In genomic region chr7:67414766-67415165, GRCm38 (mm10) we compare ENCODE assay signal across 10 mouse cellular contexts. TPM values are rescaled to one million over a fixed set of nuclear protein-coding genes. Genes with fewer than 3 reads are reported as not detected.
DNase-seq lines count a peak whose midpoint lies in the region; ATAC-seq lines count a peak whose summit lies in the region.
"Had no signal": no experiment of that assay in that cellular context is flagged by ENCODE, and none has a peak within 500 bp of the region (broad histone marks: within the 10 kb centered on the region; RNA-seq: fewer than 3 reads in every experiment).

No protein-coding gene starts in this region.

- H3K9ac ChIP-seq in heart, embryonic 15.5 days: no peak overlapping the region
- H3K9ac ChIP-seq: midbrain, embryonic 12.5 days had no signal

- peaks cover 10% of the 10 kb centered on the region for H3K4me1 ChIP-seq in heart, embryonic 15.5 days (replicated peaks)
- H3K4me1 ChIP-seq: midbrain, embryonic 12.5 days had no signal

- no peaks in the 10 kb centered on the region for H3K9me3 ChIP-seq in heart, embryonic 15.5 days (replicated peaks)
- H3K9me3 ChIP-seq: midbrain, embryonic 12.5 days had no signal

- no peaks in the 10 kb centered on the region for H3K36me3 ChIP-seq in heart, embryonic 15.5 days
- H3K36me3 ChIP-seq: midbrain, embryonic 12.5 days had no signal

- no peak overlapping the region for H3K4me3 ChIP-seq in heart, embryonic 15.5 days
- H3K4me3 ChIP-seq: midbrain, embryonic 12.5 days had no signal

- no peak overlapping the region for H3K4me2 ChIP-seq in heart, embryonic 15.5 days
- H3K4me2 ChIP-seq: midbrain, embryonic 12.5 days had no signal

- WGBS in heart, embryonic 15.5 days: 24% methylated on average over 8 of the region's 8 CpGs

- H3K27ac ChIP-seq in heart, embryonic 15.5 days: peak overlapping the region; percentile 86
- H3K27ac ChIP-seq: midbrain, embryonic 12.5 days had no signal

- DNase-seq in gastrocnemius, adult 18-20 months (ENCODE audit: low spot score): peak; percentile 75
- no peak for DNase-seq in gastrocnemius, postnatal 4 days (ENCODE audit: low spot score in 2 of 2)
- DNase-seq in thymus, postnatal 4 days: peak; percentile 30
- no peak for DNase-seq in thymus, postnatal 36 days
- peak; percentile 66 for DNase-seq in telencephalon, adult 2 months (ENCODE audit: low read depth, low spot score)
- no peak for DNase-seq in cerebellum, postnatal 10 days
- no peak for DNase-seq in ovary, postnatal 14 days (ENCODE audit: low spot score)

- H3K27me3 ChIP-seq in heart, embryonic 15.5 days: no peaks in the 10 kb centered on the region
- H3K27me3 ChIP-seq: midbrain, embryonic 12.5 days had no signal

- ATAC-seq in heart, embryonic 15.5 days (replicated peaks; ENCODE audit: insufficient number of reproducible peaks, insufficient read depth, low FRiP score, low read depth): 0 out of 2 replicates have a peak, but pooled peaks have one; percentile 69
- ATAC-seq: hindbrain, embryonic 16.5 days had no signal

RNA-seq across cellular contexts. Expression of gene Mef2a, which starts 42.1 kb away (rescaled TPM):
- total RNA-seq in gastrocnemius, adult 18-20 months (2021): 100 to 1,000 TPM in 1 of 2 experiments, 10 to 100 TPM in 1; 87.3 to 105 TPM
- 100 to 1,000 TPM; 104 to 116 TPM for total RNA-seq in gastrocnemius, postnatal 4 days (2021)
- polyA plus RNA-seq in heart, embryonic 15.5 days (2015; fragmentation: Nextera tagmentation; extraction: Ambion mirVana): 101 and 115 TPM in 2 replicates

Comparison
In these comparisons a context has a peak if more than half of its experiments do, and no peak if none do; other contexts are left out.
1. DNase-seq: peak in gastrocnemius, adult 18-20 months (single experiment), thymus, postnatal 4 days (single experiment) and telencephalon, adult 2 months (single experiment); none in gastrocnemius, postnatal 4 days (0 of 2), thymus, postnatal 36 days (0 of 2), cerebellum, postnatal 10 days (0 of 2) and ovary, postnatal 14 days (single experiment).